Mouse (Mus musculus) mouse embryonic stem cell (cell line): Measurements from ENCODE around the gene Mvb12a.

Experiments
- in situ Hi-C, 2 experiments: fragments of 300-500 bp; cut with MboI; formaldehyde crosslinking; loops; 1 replicate in 1 of 2; 3 replicates in 1 of 2; pipeline ENCODE4 v1.14.3; 2019 to 2020; ENCODE audit warnings: low sequenced_read_pairs in 2 of 2, low pct_unique_long_range_greater_than_20kb in 1 of 2, mixed read lengths in 1 of 2; ENCODE audit not compliant: unreplicated experiment in 1 of 2

The Mvb12a gene

GRCm38 (mm10) chr8:71558071-71558957 is 15.6 kb downstream of the Mvb12a start, which contains the start of gene Tmem221:
Gene Tmem221, minus strand, starts transcription at chr8:71558871.
- in situ Hi-C loops = no loop called here

DNA sequence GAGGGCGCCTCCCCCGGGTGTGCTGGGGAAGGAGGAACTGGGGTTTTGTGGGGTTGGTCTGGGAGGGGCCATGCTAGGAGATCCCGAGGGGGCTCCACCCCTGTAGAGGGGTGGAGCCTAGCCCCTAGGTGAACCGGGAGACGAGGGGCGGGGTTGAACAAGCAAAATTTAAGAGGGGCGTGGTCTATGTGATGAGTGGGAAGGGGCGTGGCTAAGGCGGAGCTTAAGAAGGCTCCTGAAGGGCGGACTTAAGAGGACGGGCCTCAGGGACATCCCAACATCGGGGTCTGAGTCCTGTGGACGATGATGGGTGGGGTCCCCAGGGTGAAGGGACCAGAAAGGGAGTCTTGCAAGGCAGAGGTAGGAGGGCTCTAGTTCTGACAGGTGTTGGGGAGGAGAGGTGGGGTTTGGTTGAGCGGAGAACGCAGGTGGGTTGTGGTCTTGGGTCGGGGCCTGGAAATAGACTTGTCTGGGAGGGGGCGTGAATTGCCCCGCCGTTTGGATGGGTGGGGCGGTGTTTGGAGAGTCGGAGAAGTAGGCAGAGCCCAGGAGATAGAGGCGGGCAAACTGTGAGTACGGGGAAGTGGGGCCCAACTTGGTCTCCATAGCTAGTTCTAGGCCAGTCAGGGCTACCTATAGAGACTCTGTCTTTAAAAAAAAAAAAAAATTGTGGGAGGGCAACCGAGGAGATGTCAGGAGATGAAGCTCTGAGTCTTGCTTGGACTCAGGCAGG is 16.4 kb downstream of the Mvb12a start:
- in situ Hi-C loops = no loop called here

GRCm38 (mm10) chr8:71560071-71560470 is 17.3 kb downstream of the Mvb12a start:
- in situ Hi-C loops = loop anchor here in 1 of 2 experiments (5.0 to 10.0 kb wide), 2 partner anchors 42 to 75 kb away; no protein-coding TSS in a partner anchor

DNA sequence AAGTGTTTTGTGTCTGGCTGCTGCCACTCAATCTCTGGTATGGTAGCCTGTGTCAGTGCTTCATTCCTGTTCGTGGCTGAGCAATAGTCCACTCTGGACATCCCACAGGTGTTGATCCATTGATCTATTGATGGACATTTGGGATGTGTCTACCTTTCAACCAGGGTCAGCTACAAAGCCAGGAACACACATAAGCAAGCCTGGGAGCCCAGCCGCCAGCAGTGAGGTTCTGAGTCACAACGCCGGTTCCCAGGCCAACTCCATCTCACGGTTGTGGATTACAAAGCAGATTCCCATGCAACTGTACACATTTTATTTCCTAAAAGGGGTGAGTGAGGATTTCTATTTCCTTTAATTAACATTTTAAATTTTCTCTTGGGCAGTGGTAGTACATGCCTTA is 18.0 kb downstream of the Mvb12a start:
- in situ Hi-C loops = loop anchor here in 1 of 2 experiments (5.0 to 10.0 kb wide), 2 partner anchors 42 to 74 kb away; no protein-coding TSS in a partner anchor

DNA sequence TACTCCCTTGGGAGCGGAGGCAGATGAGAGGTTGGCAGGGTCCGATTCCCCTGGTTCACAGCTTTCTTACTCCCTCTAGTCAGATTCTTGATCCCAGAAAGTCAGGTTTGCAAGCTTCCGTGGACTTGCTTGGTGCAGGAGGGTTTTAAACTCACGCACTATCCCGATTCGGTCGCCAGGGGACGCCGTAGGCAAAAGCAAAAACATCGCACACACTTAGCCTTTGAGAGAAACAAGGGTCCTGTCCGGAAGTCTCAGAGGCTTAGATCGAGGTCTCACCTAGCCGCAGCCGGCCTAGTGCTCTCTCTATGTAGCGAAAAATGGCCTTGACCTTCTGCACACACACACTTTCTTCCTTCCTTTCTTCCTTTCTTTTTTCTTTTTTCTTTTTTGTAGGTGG is 18.7 kb downstream of the Mvb12a start:
- in situ Hi-C loops = loop anchor here in 1 of 2 experiments (5.0 to 10.0 kb wide), 2 partner anchors 41 to 73 kb away; no protein-coding TSS in a partner anchor

DNA sequence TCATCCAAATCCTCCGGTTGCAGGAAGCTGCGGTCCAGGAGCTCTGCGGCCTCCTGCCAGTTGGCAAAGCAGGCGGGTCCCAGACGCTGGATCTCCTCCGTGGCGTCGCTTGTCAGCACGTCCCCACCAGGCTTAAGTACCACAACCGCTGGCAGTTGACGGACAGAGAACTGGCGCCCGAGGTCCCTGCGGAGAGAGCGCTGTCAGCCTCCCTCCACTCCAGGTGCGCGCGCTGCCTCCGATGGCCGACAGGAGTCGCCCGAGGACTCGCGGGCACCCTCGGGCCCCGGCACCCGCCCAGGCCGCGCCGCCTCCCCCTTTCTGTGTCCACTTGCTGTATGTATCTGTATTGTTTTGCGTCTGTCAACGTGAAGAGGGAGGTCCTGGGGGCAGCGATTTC is 20.0 kb downstream of the Mvb12a start:
- in situ Hi-C loops = loop anchor here in 1 of 2 experiments (5.0 to 10.0 kb wide), 2 partner anchors 40 to 72 kb away; no protein-coding TSS in a partner anchor

DNA sequence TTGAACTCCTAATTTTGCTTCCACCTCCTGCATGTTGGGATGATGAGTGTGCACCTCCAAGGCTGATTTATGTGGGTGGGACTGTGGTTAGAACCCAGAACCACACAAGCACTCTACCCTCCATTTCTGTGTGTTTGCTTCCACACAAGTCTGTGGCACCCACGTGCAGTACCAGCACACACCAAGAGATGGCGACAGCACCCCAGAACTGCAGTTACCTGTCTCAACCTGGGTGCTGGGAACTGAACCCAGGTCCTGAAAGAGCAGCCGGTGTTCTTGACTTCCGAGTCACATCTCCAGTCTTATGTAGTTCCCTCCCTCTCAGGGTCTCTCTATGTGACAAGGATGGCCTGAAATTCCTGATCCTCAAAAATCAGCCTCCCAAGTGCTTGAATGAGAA is 21.3 kb downstream of the Mvb12a start:
- in situ Hi-C loops = loop anchor here in 1 of 2 experiments (5.0 to 10.0 kb wide), 2 partner anchors 38 to 71 kb away; no protein-coding TSS in a partner anchor

DNA sequence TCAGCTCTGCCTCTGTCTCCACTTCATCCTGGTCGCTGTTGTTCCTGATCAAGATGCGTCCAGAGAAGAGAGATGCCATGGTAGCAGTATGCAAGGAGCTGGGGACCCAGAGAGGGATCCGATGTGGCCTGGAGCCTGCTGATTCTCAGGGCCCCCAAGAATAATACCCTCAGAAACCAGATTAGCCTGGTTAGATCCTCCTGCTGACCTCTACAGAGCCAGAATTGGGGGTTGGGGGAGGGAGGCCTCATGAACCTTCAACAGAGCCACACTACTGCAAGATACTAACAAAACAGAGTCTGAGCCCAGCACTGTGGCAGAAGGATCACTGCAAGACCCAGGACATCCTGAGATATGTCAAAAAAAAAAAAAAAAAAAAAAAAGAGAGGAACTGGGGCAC is 23.8 kb downstream of the Mvb12a start, which contains the start of gene Nxnl1:
TSS of gene Nxnl1 (minus strand) at position 101 of the 400 bp plus-strand sequence.
- in situ Hi-C loops = loop anchor here in 1 of 2 experiments (10.0 kb wide), 1 partner anchor 68 kb away; no protein-coding TSS in a partner anchor

DNA sequence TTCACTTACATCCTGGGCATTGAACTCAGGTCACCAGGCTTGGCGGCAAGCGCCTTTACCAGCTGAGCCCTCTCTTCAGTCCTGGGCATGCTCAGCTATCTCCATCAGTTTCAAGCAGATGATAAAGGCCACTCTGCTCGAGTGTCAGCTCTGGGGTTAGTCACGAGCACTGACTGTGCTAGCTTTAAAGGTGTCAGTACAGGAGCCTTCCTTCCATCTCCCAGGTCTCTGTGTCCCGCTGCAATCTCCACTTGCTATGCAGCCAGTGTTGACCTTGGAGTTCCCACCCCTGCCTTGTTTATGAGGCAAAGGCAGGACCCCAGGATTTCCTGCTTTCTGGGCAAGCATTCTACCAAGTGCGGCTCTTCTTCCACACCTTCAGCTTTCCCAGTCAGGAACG is 24.9 kb downstream of the Mvb12a start:
- in situ Hi-C loops = loop anchor here in 1 of 2 experiments (10.0 kb wide), 1 partner anchor 67 kb away; no protein-coding TSS in a partner anchor

DNA sequence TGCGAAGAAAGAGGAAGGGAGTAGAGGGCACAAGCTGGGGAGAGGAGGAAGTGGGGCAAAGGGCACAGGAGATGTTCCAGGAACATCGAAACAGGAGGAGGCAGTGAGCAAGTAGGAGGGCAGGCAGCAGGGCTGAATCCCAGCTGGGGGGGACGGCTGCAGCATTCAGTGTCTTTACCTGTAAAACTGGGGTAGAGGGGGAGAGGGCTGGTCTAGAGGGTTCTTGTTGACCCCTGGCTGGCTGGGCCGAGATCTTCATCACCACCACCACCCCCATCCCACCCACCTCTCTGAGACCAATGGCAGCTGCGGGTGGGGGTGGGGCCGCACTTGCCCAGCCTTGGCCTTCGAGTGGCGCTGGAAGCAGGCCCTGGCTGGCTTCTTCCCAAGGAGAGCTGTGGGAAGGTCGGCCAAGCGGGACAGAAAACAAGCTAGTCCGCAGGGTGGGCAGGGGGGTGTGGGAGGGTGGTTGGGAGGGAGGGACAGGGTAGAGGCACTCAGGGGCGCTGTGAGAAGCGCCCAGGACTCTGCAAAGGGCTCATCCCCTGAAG is 25.7 kb downstream of the Mvb12a start, which contains the start of gene Slc27a1:
TSS of gene Slc27a1 (plus strand) at position 496 of the 551 bp plus-strand sequence.
- in situ Hi-C loops = loop anchor here in 1 of 2 experiments (10.0 kb wide), 1 partner anchor 66 kb away; no protein-coding TSS in a partner anchor

DNA sequence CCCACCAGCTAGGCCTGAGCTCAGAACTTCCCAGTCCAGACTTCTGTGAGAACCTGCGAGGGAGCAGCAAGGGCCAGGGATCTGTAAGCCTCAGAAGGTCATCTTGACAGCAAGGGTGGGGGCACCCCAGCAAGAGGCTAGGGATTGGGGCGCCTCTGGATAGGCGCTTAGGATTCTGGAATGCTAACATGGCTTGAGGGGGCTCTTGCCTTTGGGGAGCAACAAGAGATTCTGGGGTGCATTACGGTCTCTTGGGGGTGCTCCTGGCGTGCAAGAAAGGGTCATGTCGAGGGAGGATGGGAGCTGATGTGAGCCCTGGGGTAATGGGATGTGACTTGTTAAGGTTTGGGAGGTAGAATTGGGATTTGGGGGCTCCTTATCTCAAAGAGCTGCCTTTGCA is 26.2 kb downstream of the Mvb12a start:
- in situ Hi-C loops = loop anchor here in 1 of 2 experiments (10.0 kb wide), 1 partner anchor 66 kb away; no protein-coding TSS in a partner anchor

GRCm38 (mm10) chr8:71569366-71570290 is 26.9 kb downstream of the Mvb12a start:
- in situ Hi-C loops = loop anchor here in 1 of 2 experiments (10.0 kb wide), 1 partner anchor 65 kb away; no protein-coding TSS in a partner anchor

DNA sequence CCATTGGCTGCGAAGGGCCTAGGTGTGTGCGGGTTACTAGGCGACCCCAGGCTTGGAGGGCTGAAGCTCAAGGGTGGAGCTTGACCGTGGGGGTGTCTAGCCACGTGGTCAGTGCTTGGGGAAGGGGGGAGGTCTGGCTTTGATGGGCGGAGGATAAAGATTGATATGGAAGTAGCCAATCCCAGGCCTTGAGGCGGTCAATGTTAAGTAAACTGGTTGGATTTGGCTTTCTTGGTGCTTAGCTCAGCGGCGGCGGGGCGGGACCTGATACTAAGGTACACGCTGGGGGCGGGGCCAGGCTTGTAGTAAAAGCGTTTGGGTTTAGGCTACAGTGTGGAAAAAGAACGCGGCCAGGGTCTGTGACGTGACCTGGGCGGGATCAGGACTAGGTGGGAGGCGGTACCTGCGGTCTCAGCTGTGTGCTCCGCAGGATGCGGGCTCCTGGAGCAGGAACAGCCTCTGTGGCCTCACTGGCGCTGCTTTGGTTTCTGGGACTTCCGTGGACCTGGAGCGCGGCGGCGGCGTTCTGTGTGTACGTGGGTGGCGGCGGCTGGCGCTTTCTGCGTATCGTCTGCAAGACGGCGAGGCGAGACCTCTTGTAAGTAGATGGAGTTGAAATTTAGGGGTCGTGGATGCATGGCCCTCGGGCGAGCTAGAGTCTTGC is 27.7 kb downstream of the Mvb12a start:
- in situ Hi-C loops = no loop called here

DNA sequence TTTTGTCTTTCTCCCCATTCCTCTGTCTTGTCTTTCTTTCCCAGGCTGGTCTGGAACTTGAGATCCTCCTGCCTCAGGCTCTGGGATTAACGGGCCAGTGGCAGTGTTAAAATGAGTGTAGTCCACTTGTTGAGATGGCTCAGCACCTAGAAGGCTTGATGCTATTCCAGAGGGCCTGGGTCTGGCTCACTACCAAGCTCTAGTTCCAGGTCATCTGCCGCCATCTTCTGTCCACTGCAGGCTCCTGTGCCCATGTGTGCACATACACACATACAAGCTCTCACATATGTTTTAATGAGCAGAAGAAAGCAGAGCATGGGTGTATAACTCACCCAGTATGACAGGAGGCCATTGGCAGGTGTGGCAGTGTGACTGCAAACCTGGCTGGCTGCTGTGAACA is 29.4 kb downstream of the Mvb12a start:
- in situ Hi-C loops = no loop called here

- in situ Hi-C loops = no loop called here
Measured at GRCm38 (mm10) chr8:71572847-71573633, 30.3 kb downstream of the Mvb12a start.

- in situ Hi-C loops = no loop called here
Measured at GRCm38 (mm10) chr8:71574426-71574825, 31.7 kb downstream of the Mvb12a start.
